Mouse (Mus musculus) spleen, adult 10 weeks (tissue): ENCODE results near the gene Olfr1461. TPM values are rescaled to one million over a fixed set of nuclear protein-coding genes. Genes with fewer than 3 reads are reported as not detected.

ENCODE experiments used
- polyA plus RNA-seq: library from polyadenylated mRNA; stranded (reverse); fragments of 350-450 nt; fragmentation: Illumina TruSeq; extraction: RNeasy Lipid Tissue Mini Kit (QIAGEN cat#74804); gene quantifications from one replicate; pipeline ENCODE4 v1.2.3, GENCODE M21; 2015; ENCODE audit warnings: low replicate concordance; ENCODE audit not compliant: insufficient read depth

The Olfr1461 gene
- polyA plus RNA-seq: not detected

GRCm38 (mm10) chr19:13162700-13163099 is at the start of gene Olfr1461:
Gene Olfr1461 (plus strand): TSS chr19:13163000.

GRCm38 (mm10) chr19:13149449-13149848 is 13.4 kb upstream of the Olfr1461 start, which contains the start of gene Olfr1459:
Gene Olfr1459 (minus strand): TSS chr19:13149549.

GRCm38 (mm10) chr19:13185434-13185833 is 22.6 kb downstream of the Olfr1461 start, which contains the start of gene Olfr1462:
Gene Olfr1462 (plus strand): TSS chr19:13185734.

Other genes with a start within 250 kb of the Olfr1461 start
- not detected for gene Olfr1448, start 238.6 kb upstream of the Olfr1461 start, polyA plus RNA-seq
- not detected for gene Olfr1449, start 232.2 kb upstream of the Olfr1461 start, polyA plus RNA-seq
- not detected for gene Olfr1450, start 212.7 kb upstream of the Olfr1461 start, polyA plus RNA-seq
- not detected for gene Olfr1451, start 168.0 kb upstream of the Olfr1461 start, polyA plus RNA-seq
- gene Olfr1453, start 134.7 kb upstream of the Olfr1461 start, polyA plus RNA-seq: not detected
- gene Olfr1454, start 102.4 kb upstream of the Olfr1461 start, polyA plus RNA-seq: not detected
- not detected for gene Olfr1457, start 65.1 kb upstream of the Olfr1461 start, polyA plus RNA-seq
- not detected for gene Olfr1458, start 56.2 kb upstream of the Olfr1461 start, polyA plus RNA-seq
- gene Olfr1459, start 13.5 kb upstream of the Olfr1461 start, polyA plus RNA-seq: not detected
- not detected for gene Olfr1462, start 22.7 kb downstream of the Olfr1461 start, polyA plus RNA-seq
- not detected for gene Olfr1463, start 68.3 kb downstream of the Olfr1461 start, polyA plus RNA-seq
- gene Olfr1465, start 152.5 kb downstream of the Olfr1461 start, polyA plus RNA-seq: not detected
- not detected for gene Olfr1466, start 175.9 kb downstream of the Olfr1461 start, polyA plus RNA-seq
- not detected for gene Olfr1467, start 199.2 kb downstream of the Olfr1461 start, polyA plus RNA-seq
- not detected for gene Olfr1469, start 244.8 kb downstream of the Olfr1461 start, polyA plus RNA-seq